Comparison of ENCODE assay signal across 10 mouse cellular contexts in the genomic region with DNA sequence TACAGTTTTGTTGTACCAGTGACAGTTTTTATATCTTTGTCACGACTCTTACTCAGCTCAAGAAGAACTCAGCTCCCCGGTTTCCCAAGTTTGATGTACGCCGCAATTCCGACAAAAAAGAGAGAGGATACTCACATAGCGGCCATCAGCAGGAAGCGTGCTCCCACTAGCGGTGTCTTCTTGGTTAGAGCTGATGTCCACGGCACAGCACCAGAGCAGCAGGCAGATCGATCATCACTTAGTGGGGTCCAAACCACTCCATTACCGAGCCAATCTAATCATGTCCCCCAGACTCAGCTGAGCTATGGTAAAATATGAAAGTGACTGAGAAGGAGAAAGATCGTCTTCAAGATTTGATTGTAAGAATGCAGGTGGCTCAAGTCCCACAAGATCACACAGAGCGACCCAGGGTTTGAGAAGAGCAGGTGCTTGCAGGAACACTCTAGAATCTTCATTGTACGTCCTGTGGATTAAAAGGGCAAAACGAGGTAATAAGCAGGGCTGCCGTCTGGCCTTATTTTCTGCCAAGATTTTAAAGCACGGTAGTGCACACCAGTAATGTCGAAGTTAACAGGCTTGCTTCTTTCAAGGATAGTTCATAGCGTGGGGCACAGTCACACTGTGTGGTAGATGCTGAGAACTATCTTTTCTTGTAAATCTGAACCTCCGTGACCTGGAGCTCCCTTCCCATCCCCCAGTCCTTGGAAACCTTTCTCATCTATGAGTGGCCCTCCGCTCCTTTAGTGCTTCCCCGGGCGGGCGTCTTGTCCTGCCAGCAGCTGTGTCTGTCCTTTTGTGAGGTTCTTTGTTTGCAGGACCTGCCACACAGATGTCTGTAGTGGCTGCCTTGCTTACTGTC. TPM values are rescaled to one million over a fixed set of nuclear protein-coding genes. Genes with fewer than 3 reads are reported as not detected.
A peak's percentile ranks its signal among the peaks of the same experiment; 100 is the strongest.
DNase-seq lines count a peak whose midpoint lies in the region; ATAC-seq and TF ChIP-seq lines count a peak whose summit lies in the region.
"Had no signal": no experiment of that assay in that cellular context is flagged by ENCODE, and none has a peak within 500 bp of the region (broad histone marks: within the 10 kb centered on the region; RNA-seq: fewer than 3 reads in every experiment).

No protein-coding gene starts in this region.

- no peaks in the 10 kb centered on the region for H3K9me3 ChIP-seq in liver, embryonic 14.5 days (ENCODE audit: control insufficient read depth, low read length)
- H3K9me3 ChIP-seq in liver, embryonic 11.5 days (ENCODE audit: control insufficient read depth, low read length), result no peaks in the 10 kb centered on the region
- H3K9me3 ChIP-seq in intestine, postnatal 0 days (ENCODE audit: control insufficient read depth), result no peaks in the 10 kb centered on the region
- no peaks in the 10 kb centered on the region for H3K9me3 ChIP-seq in stomach, postnatal 0 days (ENCODE audit: control insufficient read depth, low read length)

- no peak overlapping the region for H3K4me2 ChIP-seq in liver, embryonic 14.5 days (ENCODE audit: low read depth)
- H3K4me2 ChIP-seq in liver, embryonic 11.5 days, result no peak overlapping the region
- H3K4me2 ChIP-seq in intestine, postnatal 0 days (replicated peaks; ENCODE audit: low read depth), result no peak overlapping the region
- H3K4me2 ChIP-seq in stomach, postnatal 0 days (replicated peaks; ENCODE audit: low read depth), result no peak overlapping the region

- TF ChIP-seq CTCF in liver, embryonic 14.5 days (IDR thresholded peaks at IDR 0.05; ENCODE audit: low read depth), result peak; percentile 34
- peak; percentile 66 for TF ChIP-seq CTCF in intestine, postnatal 0 days (IDR thresholded peaks at IDR 0.05; ENCODE audit: low read depth)
- TF ChIP-seq CTCF in stomach, postnatal 0 days (IDR thresholded peaks at IDR 0.05; ENCODE audit: low read depth), result peak; percentile 67

- no peak overlapping the region for H3K4me3 ChIP-seq in liver, embryonic 14.5 days (ENCODE audit: insufficient read depth in 1 of 2, low read depth in 2 of 2, low read length in 2 of 2)
- no peak overlapping the region for H3K4me3 ChIP-seq in liver, embryonic 11.5 days (ENCODE audit: low read depth, low read length)
- H3K4me3 ChIP-seq in intestine, postnatal 0 days (ENCODE audit: low read depth, low read length), result no peak overlapping the region
- H3K4me3 ChIP-seq in stomach, postnatal 0 days (ENCODE audit: low read depth, low read length), result no peak overlapping the region

- H3K9ac ChIP-seq in liver, embryonic 14.5 days (replicated peaks), result no peak overlapping the region
- H3K9ac ChIP-seq in liver, embryonic 11.5 days (ENCODE audit: low read depth, low read length), result no peak overlapping the region
- H3K9ac ChIP-seq in intestine, postnatal 0 days (ENCODE audit: low read depth, low read length), result no peak overlapping the region
- H3K9ac ChIP-seq in stomach, postnatal 0 days (ENCODE audit: low read length), result no peak overlapping the region

- no peaks in the 10 kb centered on the region for H3K4me1 ChIP-seq in liver, embryonic 14.5 days (replicated peaks; ENCODE audit: control insufficient read depth in 2 of 2, insufficient read depth in 2 of 2, low read length in 1 of 2)
- H3K4me1 ChIP-seq in liver, embryonic 11.5 days (replicated peaks; ENCODE audit: control insufficient read depth, insufficient read depth, low read length), result no peaks in the 10 kb centered on the region
- no peaks in the 10 kb centered on the region for H3K4me1 ChIP-seq in intestine, postnatal 0 days (replicated peaks; ENCODE audit: control insufficient read depth, insufficient read depth, low read length)
- H3K4me1 ChIP-seq in stomach, postnatal 0 days (replicated peaks; ENCODE audit: control insufficient read depth, insufficient read depth), result no peaks in the 10 kb centered on the region

- H3K27ac ChIP-seq in liver, embryonic 14.5 days, result no peak overlapping the region
- no peak overlapping the region for H3K27ac ChIP-seq in liver, embryonic 11.5 days (ENCODE audit: low read depth, low read length)
- no peak overlapping the region for H3K27ac ChIP-seq in intestine, postnatal 0 days (ENCODE audit: low read depth, low read length)
- H3K27ac ChIP-seq in stomach, postnatal 0 days (replicated peaks), result no peak overlapping the region

- H3K27me3 ChIP-seq in liver, embryonic 14.5 days (ENCODE audit: control insufficient read depth, insufficient read depth, low read length), result peaks cover 80% of the 10 kb centered on the region
- H3K27me3 ChIP-seq in liver, embryonic 11.5 days (replicated peaks; ENCODE audit: control insufficient read depth, insufficient read depth, low read length), result peaks cover 92% of the 10 kb centered on the region
- H3K27me3 ChIP-seq in intestine, postnatal 0 days (replicated peaks; ENCODE audit: control insufficient read depth, insufficient read depth, low read length), result peaks cover 79% of the 10 kb centered on the region
- H3K27me3 ChIP-seq in stomach, postnatal 0 days (ENCODE audit: control insufficient read depth, insufficient read depth, low read length), result peaks cover 16% of the 10 kb centered on the region

- ATAC-seq in liver, embryonic 14.5 days (ENCODE audit: insufficient read depth), result no peak
- no peak for ATAC-seq in liver, embryonic 11.5 days (replicated peaks; ENCODE audit: low FRiP score)
- ATAC-seq in intestine, postnatal 0 days, result no peak
- ATAC-seq in stomach, postnatal 0 days (ENCODE audit: low FRiP score, low TSS enrichment), result no peak

- peak; percentile 40 to 56 for DNase-seq in cerebellum, postnatal 10 days
- DNase-seq in cerebellum, adult 11 months, result no peak
- no peak for DNase-seq in liver, embryonic 14.5 days (ENCODE audit: low read depth in 3 of 3, low spot score in 3 of 3)
- no peak for DNase-seq in liver, embryonic 11.5 days (ENCODE audit: low spot score)
- no peak for DNase-seq in stomach, postnatal 0 days (ENCODE audit: low spot score)
- no peak for DNase-seq in lung, postnatal 25 days (ENCODE audit: low spot score)
- no peak for DNase-seq in MN1 (ENCODE audit: low spot score)
- DNase-seq: layer of hippocampus, postnatal 36 days; thymus, postnatal 36 days had no signal

- H3K36me3 ChIP-seq in liver, embryonic 14.5 days (replicated peaks; ENCODE audit: control insufficient read depth, insufficient read depth, low read depth), result no peaks in the 10 kb centered on the region
- no peaks in the 10 kb centered on the region for H3K36me3 ChIP-seq in liver, embryonic 11.5 days (ENCODE audit: control insufficient read depth, insufficient read depth, low read length)
- H3K36me3 ChIP-seq in intestine, postnatal 0 days (ENCODE audit: control insufficient read depth, insufficient read depth), result no peaks in the 10 kb centered on the region
- H3K36me3 ChIP-seq in stomach, postnatal 0 days (ENCODE audit: control insufficient read depth, insufficient read depth, low read length), result no peaks in the 10 kb centered on the region

- WGBS in liver, embryonic 14.5 days (ENCODE audit: insufficient replicate concordance), result 36% methylated on average over 24 of the region's 24 CpGs
- 44% methylated on average over 24 of the region's 24 CpGs for WGBS in liver, embryonic 11.5 days
- 41% methylated on average over 24 of the region's 24 CpGs for WGBS in intestine, postnatal 0 days
- WGBS in stomach, postnatal 0 days, result 39% methylated on average over 24 of the region's 24 CpGs

- no peak for TF ChIP-seq EP300 in liver, embryonic 14.5 days (IDR thresholded peaks at IDR 0.05; ENCODE audit: low read depth)
- TF ChIP-seq EP300 in stomach, postnatal 0 days (optimal IDR thresholded peaks at IDR 0.05), result no peak

RNA-seq across cellular contexts. Expression of a gene that starts 20.5 kb away (rescaled TPM):
- polyA plus RNA-seq in liver, embryonic 14.5 days (2012; rRNA removed), result 0.09 TPM in 2 replicates
- polyA plus RNA-seq in liver, embryonic 14.5 days (2014; fragmentation: Nextera tagmentation; extraction: Ambion mirVana), result 0.06 and 0.19 TPM in 2 replicates
- polyA plus RNA-seq in liver, embryonic 11.5 days (2014; fragmentation: Nextera tagmentation; extraction: Ambion mirVana), result 3.8 TPM in 2 replicates
- 1.8 and 1.9 TPM in 2 replicates for polyA plus RNA-seq in intestine, postnatal 0 days (2015; fragmentation: Nextera tagmentation; extraction: Ambion mirVana)
- 2.2 and 2.3 TPM in 2 replicates for polyA plus RNA-seq in stomach, postnatal 0 days (2015; fragmentation: Nextera tagmentation; extraction: Ambion mirVana)

RNA-seq across cellular contexts. Expression of a gene that starts 38.2 kb away (rescaled TPM):
- not detected in 2 replicates for polyA plus RNA-seq in liver, embryonic 14.5 days (2012; rRNA removed)
- polyA plus RNA-seq in liver, embryonic 14.5 days (2014; fragmentation: Nextera tagmentation; extraction: Ambion mirVana), result not detected in 2 replicates
- polyA plus RNA-seq in liver, embryonic 11.5 days (2014; fragmentation: Nextera tagmentation; extraction: Ambion mirVana), result 0.09 and 0.14 TPM in 2 replicates
- polyA plus RNA-seq in intestine, postnatal 0 days (2015; fragmentation: Nextera tagmentation; extraction: Ambion mirVana), result 0.08 TPM in 2 replicates
- polyA plus RNA-seq in stomach, postnatal 0 days (2015; fragmentation: Nextera tagmentation; extraction: Ambion mirVana), result 0.05 and 0.11 TPM in 2 replicates

Comparison
In these comparisons a context has a peak if more than half of its experiments do, and no peak if none do; other contexts are left out.
1. DNase-seq: peak in cerebellum, postnatal 10 days (2 of 2); none in cerebellum, adult 11 months (single experiment), liver, embryonic 14.5 days (0 of 3), liver, embryonic 11.5 days (single experiment), stomach, postnatal 0 days (single experiment), lung, postnatal 25 days (single experiment) and MN1 (single experiment).
2. Peak in every context shown above with its lines, with median percentiles within 50 percentile points of each other: CTCF ChIP-seq.